Mouse (Mus musculus) heart, embryonic 11.5 days (tissue): ENCODE results near the gene Slc6a9. TPM values are rescaled to one million over a fixed set of nuclear protein-coding genes. Genes with fewer than 3 reads are reported as not detected.
A peak's percentile ranks its signal among the peaks of the same experiment; 100 is the strongest.

Experiments
- ATAC-seq: fragments of 200-750 bp; cut with Nextera tagmentation; replicated peaks from 2 replicates; pipeline ENCODE4 v1.8.0; 2017; ENCODE audit warnings: moderate library complexity; ENCODE audit not compliant: insufficient number of reproducible peaks, low FRiP score, low TSS enrichment
- H3K27ac ChIP-seq: fragments of 300-500 bp; sonication (generic); 2 replicates; pipeline ENCODE4 v1.5.1; 2014; ENCODE audit warnings: mild to moderate bottlenecking, low read depth, low read length
- H3K27me3 ChIP-seq: fragments of 300-500 bp; sonication (generic); 2 replicates; pipeline ENCODE4 v1.6.1; 2014; ENCODE audit warnings: mild to moderate bottlenecking, low read length, mixed read lengths; ENCODE audit not compliant: control insufficient read depth, insufficient read depth
- H3K36me3 ChIP-seq: fragments of 300-500 bp; sonication (generic); 2 replicates; pipeline ENCODE4 v1.6.1; 2014; ENCODE audit warnings: mild to moderate bottlenecking, low read length, moderate library complexity, mixed read lengths; ENCODE audit not compliant: control insufficient read depth, insufficient read depth
- H3K4me1 ChIP-seq: fragments of 300-500 bp; sonication (generic); 2 replicates; pipeline ENCODE4 v1.6.1; 2014; ENCODE audit warnings: low read length; ENCODE audit not compliant: control insufficient read depth, insufficient read depth
- H3K4me2 ChIP-seq: fragments of 300-500 bp; sonication (generic); 2 replicates; pipeline ENCODE4 v1.6.1; 2014; ENCODE audit warnings: mild to moderate bottlenecking, moderate library complexity
- H3K4me3 ChIP-seq: fragments of 300-500 bp; sonication (generic); 2 replicates; pipeline ENCODE4 v1.5.1; 2014; ENCODE audit warnings: low read depth, low read length
- H3K9ac ChIP-seq: fragments of 300-500 bp; sonication (generic); 2 replicates; pipeline ENCODE4 v1.6.1; 2014; ENCODE audit warnings: mild to moderate bottlenecking, low read depth, low read length, moderate library complexity
- H3K9me3 ChIP-seq: fragments of 300-500 bp; sonication (generic); replicated peaks from 2 replicates; pipeline ENCODE4 v1.6.1; 2016; ENCODE audit warnings: low read length; ENCODE audit not compliant: control insufficient read depth
- WGBS: fragments of 180-500 bp; shearing (Covaris S2); extraction: QIAGEN DNeasy Blood & Tissue Kit; methylation state at CpG from one replicate; pipeline ENCODE4 v1.1.7; 2014; ENCODE audit not compliant: insufficient replicate concordance; 5-methylcytosine and 5-hydroxymethylcytosine counted together
- polyA plus RNA-seq: library from polyadenylated mRNA; unstranded; fragments of >200 nt; fragmentation: Nextera tagmentation; extraction: Ambion mirVana; gene quantifications from 2 replicates; pipeline ENCODE4 v1.2.1, GENCODE M21; 2014

Slc6a9 gene
- polyA plus RNA-seq, 1 experiment from 2014 or later: 15.2 TPM

GRCm38 (mm10) chr4:117834845-117835530, 682 bp downstream of the Slc6a9 start:
- WGBS: under 1% methylated on average over 36 of the region's 36 CpGs

GRCm38 (mm10) chr4:117835531-117836111, 1.3 kb downstream of the Slc6a9 start:
- ATAC-seq: peak; percentile 47
- WGBS: under 1% methylated on average over 60 of the region's 60 CpGs
- H3K27me3 ChIP-seq: peaks cover 3% of the 10 kb centered on the region
- H3K4me3 ChIP-seq: peak overlapping the region; percentile 76
- no peaks in the 10 kb centered on the region for H3K36me3 ChIP-seq
- peak overlapping the region; percentile 96 for H3K4me2 ChIP-seq
- H3K9me3 ChIP-seq: no peaks in the 10 kb centered on the region
- peaks cover 3% of the 10 kb centered on the region; the same call in 1 of the 2 replicates for H3K4me1 ChIP-seq
- peak overlapping the region; percentile 92 for H3K27ac ChIP-seq
- peak overlapping the region; percentile 82 for H3K9ac ChIP-seq

More at GRCm38 (mm10) chr4:117834845-117835530, 682 bp downstream of the Slc6a9 start:
- peak overlapping the region; percentile 82 for H3K9ac ChIP-seq
- peak; percentile 57 for ATAC-seq
- H3K9me3 ChIP-seq: no peaks in the 10 kb centered on the region
- H3K36me3 ChIP-seq: no peaks in the 10 kb centered on the region
- H3K27ac ChIP-seq: peak overlapping the region; percentile 92
- H3K4me1 ChIP-seq: peaks cover 8% of the 10 kb centered on the region
- H3K4me2 ChIP-seq: peak overlapping the region; percentile 96
- H3K4me3 ChIP-seq: peak overlapping the region; percentile 76
- H3K27me3 ChIP-seq: peaks cover 3% of the 10 kb centered on the region

- Histone ChIP-seq H3K4me2 (peak overlapping the region; percentile 96), H3K4me1 (peaks cover 3% of the 10 kb centered on the region; the same call in 1 of the 2 replicates), H3K27ac (peak overlapping the region; percentile 92), H3K4me3 (peak overlapping the region; percentile 76), H3K36me3 (no peaks in the 10 kb centered on the region), H3K27me3 (peaks cover 3% of the 10 kb centered on the region; the same call in 1 of the 2 replicates), H3K9me3 (no peaks in the 10 kb centered on the region), H3K9ac (peak overlapping the region; percentile 82)
- peak; percentile 87 for ATAC-seq
- WGBS: under 1% methylated on average over 44 of the region's 48 CpGs
Observed at GRCm38 (mm10) chr4:117836204-117836767, 2.0 kb downstream of the Slc6a9 start.

GRCm38 (mm10) chr4:117837271-117837670, 3.0 kb downstream of the Slc6a9 start:
- peak overlapping the region; percentile 96 for H3K4me2 ChIP-seq
- no peak for ATAC-seq
- H3K4me1 ChIP-seq: peaks cover 3% of the 10 kb centered on the region; the same call in 1 of the 2 replicates
- peak overlapping the region; percentile 76 for H3K4me3 ChIP-seq
- 64% methylated on average over 4 of the region's 4 CpGs for WGBS
- H3K9ac ChIP-seq: peak overlapping the region; percentile 82; the same call in 1 of the 2 replicates
- no peak overlapping the region for H3K27ac ChIP-seq
- H3K9me3 ChIP-seq: no peaks in the 10 kb centered on the region
- H3K27me3 ChIP-seq: peaks cover 3% of the 10 kb centered on the region; the same call in 1 of the 2 replicates
- H3K36me3 ChIP-seq: no peaks in the 10 kb centered on the region

- H3K36me3 ChIP-seq: no peaks in the 10 kb centered on the region
- peaks cover 3% of the 10 kb centered on the region; the same call in 1 of the 2 replicates for H3K4me1 ChIP-seq
- 76% methylated on average over 6 of the region's 6 CpGs for WGBS
- H3K27me3 ChIP-seq: peaks cover 2% of the 10 kb centered on the region; the same call in 1 of the 2 replicates
- H3K9me3 ChIP-seq: no peaks in the 10 kb centered on the region
- ATAC-seq: no peak
- H3K4me2 ChIP-seq: no peak overlapping the region
- no peak overlapping the region for H3K4me3 ChIP-seq
- H3K27ac ChIP-seq: no peak overlapping the region
- H3K9ac ChIP-seq: no peak overlapping the region
Observed at GRCm38 (mm10) chr4:117839366-117839765, 5.1 kb downstream of the Slc6a9 start.

GRCm38 (mm10) chr4:117840821-117841220, 6.5 kb downstream of the Slc6a9 start:
- Histone ChIP-seq H3K4me1 (no peaks in the 10 kb centered on the region; the same call in 1 of the 2 replicates), H3K9me3 (no peaks in the 10 kb centered on the region), H3K27me3 (peaks cover 2% of the 10 kb centered on the region; the same call in 1 of the 2 replicates), H3K4me2 (no peak overlapping the region), H3K4me3 (no peak overlapping the region), H3K9ac (no peak overlapping the region), H3K27ac (no peak overlapping the region), H3K36me3 (no peaks in the 10 kb centered on the region)
- ATAC-seq: no peak
- 94% methylated on average over 5 of the region's 5 CpGs for WGBS

- Histone ChIP-seq H3K4me2 (no peak overlapping the region), H3K4me3 (no peak overlapping the region), H3K27ac (no peak overlapping the region), H3K9ac (no peak overlapping the region), H3K36me3 (no peaks in the 10 kb centered on the region), H3K4me1 (no peaks in the 10 kb centered on the region; the same call in 1 of the 2 replicates), H3K9me3 (no peaks in the 10 kb centered on the region), H3K27me3 (peaks cover 2% of the 10 kb centered on the region; the same call in 1 of the 2 replicates)
- ATAC-seq: no peak
- WGBS: 75% methylated on average over 3 of the region's 3 CpGs
Observed at GRCm38 (mm10) chr4:117841566-117841965, 7.3 kb downstream of the Slc6a9 start.

GRCm38 (mm10) chr4:117843101-117843500, 8.8 kb downstream of the Slc6a9 start:
- no peak overlapping the region for H3K4me2 ChIP-seq
- peaks cover 2% of the 10 kb centered on the region; the same call in 1 of the 2 replicates for H3K27me3 ChIP-seq
- WGBS: 86% methylated on average over 5 of the region's 5 CpGs
- H3K4me3 ChIP-seq: no peak overlapping the region
- H3K9ac ChIP-seq: no peak overlapping the region
- ATAC-seq: no peak
- no peak overlapping the region for H3K27ac ChIP-seq
- H3K36me3 ChIP-seq: no peaks in the 10 kb centered on the region
- H3K4me1 ChIP-seq: no peaks in the 10 kb centered on the region; the same call in 1 of the 2 replicates
- H3K9me3 ChIP-seq: no peaks in the 10 kb centered on the region
